Mouse (Mus musculus): ENCODE results near the gene Olfr156. TPM values are rescaled to one million over a fixed set of nuclear protein-coding genes. Genes with fewer than 3 reads are reported as not detected.

The Olfr156 gene
- polyA plus RNA-seq (2015; fragmentation: Nextera tagmentation; extraction: Ambion mirVana), result not detected in 2 replicates

GRCm38 (mm10) chr4:43823845-43824337 is at the start of gene Olfr156:
Gene Olfr156, minus strand, starts transcription at chr4:43823895.
- Histone ChIP-seq H3K27ac (ENCODE audit: low read length) (no peak within 1 kb of the TSS), H3K4me3 (ENCODE audit: low read depth, low read length) (no peak within 1 kb of the TSS), H3K27me3 (ENCODE audit: control insufficient read depth, insufficient read depth, low read depth, low read length) (no peaks in the 10 kb centered on the region), H3K9me3 (replicated peaks; ENCODE audit: control insufficient read depth, low read length, poor library complexity, severe bottlenecking) (no peaks in the 10 kb centered on the region), H3K36me3 (ENCODE audit: control insufficient read depth, insufficient read depth, low read length) (no peaks in the 10 kb centered on the region), H3K4me2 (ENCODE audit: low read length) (no peak within 1 kb of the TSS), H3K9ac (ENCODE audit: low read depth, low read length) (no peak within 1 kb of the TSS), H3K4me1 (ENCODE audit: control insufficient read depth, insufficient read depth, low read length) (no peaks in the 10 kb centered on the region)
- 11% methylated on average over 7 of the region's 7 CpGs for whole genome bisulfite sequencing
- no peak for ATAC-seq

- Histone ChIP-seq H3K27me3 (ENCODE audit: control insufficient read depth, insufficient read depth, low read depth, low read length) (no peaks in the 10 kb centered on the region), H3K9ac (ENCODE audit: low read depth, low read length) (no peak overlapping the region), H3K4me2 (ENCODE audit: low read length) (no peak overlapping the region), H3K4me1 (ENCODE audit: control insufficient read depth, insufficient read depth, low read length) (0 out of 2 replicates have a peak, but pooled peaks cover 2% of the 10 kb centered on the region), H3K4me3 (ENCODE audit: low read depth, low read length) (no peak overlapping the region), H3K27ac (ENCODE audit: low read length) (no peak overlapping the region), H3K36me3 (ENCODE audit: control insufficient read depth, insufficient read depth, low read length) (no peaks in the 10 kb centered on the region), H3K9me3 (replicated peaks; ENCODE audit: control insufficient read depth, low read length, poor library complexity, severe bottlenecking) (0 out of 2 replicates have a peak, but pooled peaks cover 5% of the 10 kb centered on the region)
- 91% methylated on average over 10 of the region's 10 CpGs for WGBS
- ATAC-seq, result no peak
These were observed 46.1 kb upstream of the Olfr156 start for GRCm38 (mm10) chr4:43869821-43870220.

- Histone ChIP-seq H3K9ac (ENCODE audit: low read depth, low read length) (no peak overlapping the region), H3K4me3 (ENCODE audit: low read depth, low read length) (no peak overlapping the region), H3K9me3 (replicated peaks; ENCODE audit: control insufficient read depth, low read length, poor library complexity, severe bottlenecking) (no peaks in the 10 kb centered on the region), H3K27me3 (ENCODE audit: control insufficient read depth, insufficient read depth, low read depth, low read length) (no peaks in the 10 kb centered on the region), H3K27ac (ENCODE audit: low read length) (no peak overlapping the region), H3K4me2 (ENCODE audit: low read length) (no peak overlapping the region), H3K36me3 (ENCODE audit: control insufficient read depth, insufficient read depth, low read length) (no peaks in the 10 kb centered on the region), H3K4me1 (ENCODE audit: control insufficient read depth, insufficient read depth, low read length) (no peaks in the 10 kb centered on the region)
- ATAC-seq, result no peak
- WGBS, result 63% methylated on average over 4 of the region's 4 CpGs
These were observed 39.6 kb upstream of the Olfr156 start for GRCm38 (mm10) chr4:43863298-43863697.

GRCm38 (mm10) chr4:43860744-43861519 is 37.2 kb upstream of the Olfr156 start:
- Histone ChIP-seq H3K27ac (ENCODE audit: low read length) (no peak overlapping the region), H3K27me3 (ENCODE audit: control insufficient read depth, insufficient read depth, low read depth, low read length) (no peaks in the 10 kb centered on the region), H3K9me3 (replicated peaks; ENCODE audit: control insufficient read depth, low read length, poor library complexity, severe bottlenecking) (no peaks in the 10 kb centered on the region), H3K4me2 (ENCODE audit: low read length) (no peak overlapping the region), H3K9ac (ENCODE audit: low read depth, low read length) (no peak overlapping the region), H3K36me3 (ENCODE audit: control insufficient read depth, insufficient read depth, low read length) (no peaks in the 10 kb centered on the region), H3K4me3 (ENCODE audit: low read depth, low read length) (no peak overlapping the region), H3K4me1 (ENCODE audit: control insufficient read depth, insufficient read depth, low read length) (no peaks in the 10 kb centered on the region)
- WGBS, result 13% methylated on average over 14 of the region's 14 CpGs
- 0 out of 2 replicates have a peak, but pooled peaks have one; percentile 67 for ATAC-seq

GRCm38 (mm10) chr4:43859886-43860285 is 36.2 kb upstream of the Olfr156 start:
- Histone ChIP-seq H3K36me3 (ENCODE audit: control insufficient read depth, insufficient read depth, low read length) (no peaks in the 10 kb centered on the region), H3K27ac (ENCODE audit: low read length) (no peak overlapping the region), H3K4me2 (ENCODE audit: low read length) (no peak overlapping the region), H3K4me3 (ENCODE audit: low read depth, low read length) (no peak overlapping the region), H3K4me1 (ENCODE audit: control insufficient read depth, insufficient read depth, low read length) (no peaks in the 10 kb centered on the region), H3K9me3 (replicated peaks; ENCODE audit: control insufficient read depth, low read length, poor library complexity, severe bottlenecking) (no peaks in the 10 kb centered on the region), H3K27me3 (ENCODE audit: control insufficient read depth, insufficient read depth, low read depth, low read length) (no peaks in the 10 kb centered on the region), H3K9ac (ENCODE audit: low read depth, low read length) (no peak overlapping the region)
- WGBS, result 84% methylated on average over 10 of the region's 10 CpGs
- ATAC-seq, result no peak

GRCm38 (mm10) chr4:43854101-43854500 is 30.4 kb upstream of the Olfr156 start:
- H3K4me2 ChIP-seq (ENCODE audit: low read length), result no peak overlapping the region
- no peaks in the 10 kb centered on the region for H3K27me3 ChIP-seq (ENCODE audit: control insufficient read depth, insufficient read depth, low read depth, low read length)
- ATAC-seq, result no peak
- H3K27ac ChIP-seq (ENCODE audit: low read length), result no peak overlapping the region
- H3K4me1 ChIP-seq (ENCODE audit: control insufficient read depth, insufficient read depth, low read length), result no peaks in the 10 kb centered on the region
- no peaks in the 10 kb centered on the region for H3K36me3 ChIP-seq (ENCODE audit: control insufficient read depth, insufficient read depth, low read length)
- H3K4me3 ChIP-seq (ENCODE audit: low read depth, low read length), result no peak overlapping the region
- no peak overlapping the region for H3K9ac ChIP-seq (ENCODE audit: low read depth, low read length)
- 79% methylated on average over 8 of the region's 8 CpGs for WGBS
- H3K9me3 ChIP-seq (replicated peaks; ENCODE audit: control insufficient read depth, low read length, poor library complexity, severe bottlenecking), result no peaks in the 10 kb centered on the region

- ATAC-seq, result no peak
- H3K4me3 ChIP-seq (ENCODE audit: low read depth, low read length), result no peak within 1 kb of the TSS
- WGBS, result 87% methylated on average over 6 of the region's 6 CpGs
- 0 out of 2 replicates have a peak, but pooled peaks cover 2% of the 10 kb centered on the region for H3K4me1 ChIP-seq (ENCODE audit: control insufficient read depth, insufficient read depth, low read length)
- H3K27me3 ChIP-seq (ENCODE audit: control insufficient read depth, insufficient read depth, low read depth, low read length), result no peaks in the 10 kb centered on the region
- H3K9me3 ChIP-seq (replicated peaks; ENCODE audit: control insufficient read depth, low read length, poor library complexity, severe bottlenecking), result no peaks in the 10 kb centered on the region
- H3K9ac ChIP-seq (ENCODE audit: low read depth, low read length), result no peak within 1 kb of the TSS
- H3K4me2 ChIP-seq (ENCODE audit: low read length), result no peak within 1 kb of the TSS
- H3K27ac ChIP-seq (ENCODE audit: low read length), result no peak within 1 kb of the TSS
- H3K36me3 ChIP-seq (ENCODE audit: control insufficient read depth, insufficient read depth, low read length), result no peaks in the 10 kb centered on the region
These were observed 27.6 kb upstream of the Olfr156 start, which contains the start of gene Olfr155 for GRCm38 (mm10) chr4:43851265-43851664. Gene Olfr155, plus strand, starts transcription at chr4:43851565.

GRCm38 (mm10) chr4:43840101-43840500 is 16.4 kb upstream of the Olfr156 start, which contains the start of gene Olfr157:
Gene Olfr157, minus strand, starts transcription at chr4:43840201.
- H3K4me3 ChIP-seq (ENCODE audit: low read depth, low read length), result no peak within 1 kb of the TSS
- no peaks in the 10 kb centered on the region for H3K27me3 ChIP-seq (ENCODE audit: control insufficient read depth, insufficient read depth, low read depth, low read length)
- H3K4me2 ChIP-seq (ENCODE audit: low read length), result no peak within 1 kb of the TSS
- no peaks in the 10 kb centered on the region for H3K36me3 ChIP-seq (ENCODE audit: control insufficient read depth, insufficient read depth, low read length)
- H3K9ac ChIP-seq (ENCODE audit: low read depth, low read length), result no peak within 1 kb of the TSS
- ATAC-seq, result no peak
- H3K4me1 ChIP-seq (ENCODE audit: control insufficient read depth, insufficient read depth, low read length), result no peaks in the 10 kb centered on the region
- H3K27ac ChIP-seq (ENCODE audit: low read length), result no peak within 1 kb of the TSS
- WGBS, result 70% methylated on average over 1 of the region's 1 CpGs
- H3K9me3 ChIP-seq (replicated peaks; ENCODE audit: control insufficient read depth, low read length, poor library complexity, severe bottlenecking), result peaks cover 3% of the 10 kb centered on the region; the same call in 1 of the 2 replicates

- WGBS, result 80% methylated on average over 3 of the region's 3 CpGs
- Histone ChIP-seq H3K9me3 (replicated peaks; ENCODE audit: control insufficient read depth, low read length, poor library complexity, severe bottlenecking) (peaks cover 3% of the 10 kb centered on the region; the same call in 1 of the 2 replicates), H3K9ac (ENCODE audit: low read depth, low read length) (no peak overlapping the region), H3K27ac (ENCODE audit: low read length) (no peak overlapping the region), H3K36me3 (ENCODE audit: control insufficient read depth, insufficient read depth, low read length) (no peaks in the 10 kb centered on the region), H3K4me1 (ENCODE audit: control insufficient read depth, insufficient read depth, low read length) (no peaks in the 10 kb centered on the region), H3K27me3 (ENCODE audit: control insufficient read depth, insufficient read depth, low read depth, low read length) (no peaks in the 10 kb centered on the region), H3K4me3 (ENCODE audit: low read depth, low read length) (no peak overlapping the region), H3K4me2 (ENCODE audit: low read length) (no peak overlapping the region)
- no peak for ATAC-seq
These were observed 14.6 kb upstream of the Olfr156 start for GRCm38 (mm10) chr4:43838326-43838725.
